Mouse (Mus musculus): ENCODE results near the gene 3830403N18Rik. TPM values are rescaled to one million over a fixed set of nuclear protein-coding genes. Genes with fewer than 3 reads are reported as not detected.

Gene 3830403N18Rik
- polyA plus RNA-seq (2014; fragmentation: Illumina TruSeq; extraction: RNeasy Lipid Tissue Mini Kit (QIAGEN cat#74804); ENCODE audit: low read depth, low replicate concordance): 2.1 TPM

GRCm38 (mm10) chrX:56136336-56136909 lies at the start of gene 3830403N18Rik:
Gene 3830403N18Rik (plus strand): TSS chrX:56136572.

Other genes with a start within 250 kb of the 3830403N18Rik start
- not detected for gene Gm773, start 76.3 kb downstream of the 3830403N18Rik start, polyA plus RNA-seq (2014; fragmentation: Illumina TruSeq; extraction: RNeasy Lipid Tissue Mini Kit (QIAGEN cat#74804); ENCODE audit: low read depth, low replicate concordance)
- 5.3 TPM for gene Zfp449, start 209.8 kb downstream of the 3830403N18Rik start, polyA plus RNA-seq (2014; fragmentation: Illumina TruSeq; extraction: RNeasy Lipid Tissue Mini Kit (QIAGEN cat#74804); ENCODE audit: low read depth, low replicate concordance)
- gene Smim10l2a, start 238.0 kb downstream of the 3830403N18Rik start, polyA plus RNA-seq (2014; fragmentation: Illumina TruSeq; extraction: RNeasy Lipid Tissue Mini Kit (QIAGEN cat#74804); ENCODE audit: low read depth, low replicate concordance): 0.37 TPM

Data from heart, adult 10 weeks (tissue).